Mouse (Mus musculus): ENCODE results near the gene Nfib. TPM values are rescaled to one million over a fixed set of nuclear protein-coding genes. Genes with fewer than 3 reads are reported as not detected.

The Nfib gene
- polyA plus RNA-seq, 1 experiment from 2014 or later, result 86.8 TPM

GRCm38 (mm10) chr4:82684088-82684715 lies 21.3 kb downstream of the Nfib start:
- Histone ChIP-seq H3K9ac (no peak overlapping the region), H3K9me3 (no peaks in the 10 kb centered on the region), H3K36me3 (no peaks in the 10 kb centered on the region), H3K4me3 (no peak overlapping the region), H3K27me3 (no peaks in the 10 kb centered on the region), H3K4me1 (no peaks in the 10 kb centered on the region), H3K27ac (no peak overlapping the region), H3K4me2 (replicated peaks) (no peak overlapping the region)
- 72% methylated on average over 12 of the region's 12 CpGs for WGBS
- ATAC-seq (ENCODE audit: insufficient number of reproducible peaks, insufficient read depth, low FRiP score, low TSS enrichment), result no peak

- Histone ChIP-seq H3K9ac (no peak overlapping the region), H3K27me3 (no peaks in the 10 kb centered on the region), H3K4me1 (no peaks in the 10 kb centered on the region), H3K4me2 (replicated peaks) (no peak overlapping the region), H3K27ac (no peak overlapping the region), H3K9me3 (no peaks in the 10 kb centered on the region), H3K36me3 (no peaks in the 10 kb centered on the region), H3K4me3 (no peak overlapping the region)
- WGBS, result 92% methylated on average over 6 of the region's 6 CpGs
- no peak for ATAC-seq (ENCODE audit: insufficient number of reproducible peaks, insufficient read depth, low FRiP score, low TSS enrichment)
Measured at GRCm38 (mm10) chr4:82683583-82683982, 22.0 kb downstream of the Nfib start.

GRCm38 (mm10) chr4:82676104-82676503 lies 29.4 kb downstream of the Nfib start:
- H3K9ac ChIP-seq, result no peak overlapping the region
- no peaks in the 10 kb centered on the region for H3K9me3 ChIP-seq

GRCm38 (mm10) chr4:82667271-82667872 lies 38.2 kb downstream of the Nfib start:
- Histone ChIP-seq H3K27me3 (no peaks in the 10 kb centered on the region), H3K4me2 (replicated peaks) (no peak overlapping the region), H3K4me3 (no peak overlapping the region), H3K27ac (no peak overlapping the region), H3K36me3 (no peaks in the 10 kb centered on the region), H3K4me1 (0 out of 2 replicates have a peak, but pooled peaks cover 4% of the 10 kb centered on the region), H3K9me3 (no peaks in the 10 kb centered on the region), H3K9ac (no peak overlapping the region)
- 83% methylated on average over 3 of the region's 3 CpGs for WGBS
- ATAC-seq (ENCODE audit: insufficient number of reproducible peaks, insufficient read depth, low FRiP score, low TSS enrichment), result no peak

More at GRCm38 (mm10) chr4:82676104-82676503, 29.4 kb downstream of the Nfib start:
- Histone ChIP-seq H3K4me3 (no peak overlapping the region), H3K4me2 (replicated peaks) (no peak overlapping the region), H3K27ac (no peak overlapping the region), H3K27me3 (no peaks in the 10 kb centered on the region), H3K36me3 (no peaks in the 10 kb centered on the region), H3K4me1 (no peaks in the 10 kb centered on the region)
- no peak for ATAC-seq (ENCODE audit: insufficient number of reproducible peaks, insufficient read depth, low FRiP score, low TSS enrichment)
- 79% methylated on average over 2 of the region's 2 CpGs for WGBS

- H3K9ac ChIP-seq, result no peak overlapping the region
- WGBS, result 85% methylated on average over 7 of the region's 7 CpGs
- no peaks in the 10 kb centered on the region for H3K36me3 ChIP-seq
- H3K4me3 ChIP-seq, result no peak overlapping the region
- H3K4me2 ChIP-seq (replicated peaks), result no peak overlapping the region
- H3K27me3 ChIP-seq, result no peaks in the 10 kb centered on the region
- no peak for ATAC-seq (ENCODE audit: insufficient number of reproducible peaks, insufficient read depth, low FRiP score, low TSS enrichment)
- H3K27ac ChIP-seq, result no peak overlapping the region
- no peaks in the 10 kb centered on the region for H3K9me3 ChIP-seq
- H3K4me1 ChIP-seq, result 0 out of 2 replicates have a peak, but pooled peaks cover 4% of the 10 kb centered on the region
Measured at GRCm38 (mm10) chr4:82664436-82664835, 41.1 kb downstream of the Nfib start.

GRCm38 (mm10) chr4:82663749-82664381 lies 41.7 kb downstream of the Nfib start:
- Histone ChIP-seq H3K4me2 (replicated peaks) (no peak overlapping the region), H3K27me3 (no peaks in the 10 kb centered on the region), H3K4me1 (0 out of 2 replicates have a peak, but pooled peaks cover 4% of the 10 kb centered on the region), H3K4me3 (no peak overlapping the region), H3K36me3 (no peaks in the 10 kb centered on the region), H3K9me3 (no peaks in the 10 kb centered on the region), H3K9ac (no peak overlapping the region), H3K27ac (no peak overlapping the region)
- ATAC-seq (ENCODE audit: insufficient number of reproducible peaks, insufficient read depth, low FRiP score, low TSS enrichment), result no peak
- WGBS, result 83% methylated on average over 6 of the region's 6 CpGs

GRCm38 (mm10) chr4:82662626-82663025 lies 42.9 kb downstream of the Nfib start:
- no peaks in the 10 kb centered on the region for H3K27me3 ChIP-seq
- no peak overlapping the region for H3K4me2 ChIP-seq (replicated peaks)
- 0 out of 2 replicates have a peak, but pooled peaks cover 4% of the 10 kb centered on the region for H3K4me1 ChIP-seq
- H3K9me3 ChIP-seq, result no peaks in the 10 kb centered on the region
- H3K27ac ChIP-seq, result no peak overlapping the region
- no peak overlapping the region for H3K9ac ChIP-seq
- H3K4me3 ChIP-seq, result no peak overlapping the region
- 85% methylated on average over 3 of the region's 3 CpGs for WGBS
- no peak for ATAC-seq (ENCODE audit: insufficient number of reproducible peaks, insufficient read depth, low FRiP score, low TSS enrichment)
- no peaks in the 10 kb centered on the region for H3K36me3 ChIP-seq

- 0 out of 2 replicates have a peak, but pooled peaks cover 4% of the 10 kb centered on the region for H3K4me1 ChIP-seq
- no peaks in the 10 kb centered on the region for H3K27me3 ChIP-seq
- WGBS, result 59% methylated on average over 9 of the region's 9 CpGs
- no peak overlapping the region for H3K27ac ChIP-seq
- H3K4me3 ChIP-seq, result no peak overlapping the region
- H3K9ac ChIP-seq, result no peak overlapping the region
- no peak for ATAC-seq (ENCODE audit: insufficient number of reproducible peaks, insufficient read depth, low FRiP score, low TSS enrichment)
- no peaks in the 10 kb centered on the region for H3K9me3 ChIP-seq
- H3K36me3 ChIP-seq, result no peaks in the 10 kb centered on the region
- H3K4me2 ChIP-seq (replicated peaks), result no peak overlapping the region
Measured at GRCm38 (mm10) chr4:82662222-82662621, 43.3 kb downstream of the Nfib start.

- WGBS, result 89% methylated on average over 7 of the region's 7 CpGs
- H3K27me3 ChIP-seq, result no peaks in the 10 kb centered on the region
- no peak overlapping the region for H3K4me2 ChIP-seq (replicated peaks)
- no peaks in the 10 kb centered on the region for H3K36me3 ChIP-seq
- H3K27ac ChIP-seq, result no peak overlapping the region
- no peak for ATAC-seq (ENCODE audit: insufficient number of reproducible peaks, insufficient read depth, low FRiP score, low TSS enrichment)
- 0 out of 2 replicates have a peak, but pooled peaks cover 4% of the 10 kb centered on the region for H3K4me1 ChIP-seq
- H3K4me3 ChIP-seq, result no peak overlapping the region
- H3K9me3 ChIP-seq, result no peaks in the 10 kb centered on the region
- no peak overlapping the region for H3K9ac ChIP-seq
Measured at GRCm38 (mm10) chr4:82661215-82661614, 44.3 kb downstream of the Nfib start.

- no peak overlapping the region for H3K4me2 ChIP-seq (replicated peaks)
- H3K36me3 ChIP-seq, result no peaks in the 10 kb centered on the region
- 72% methylated on average over 5 of the region's 5 CpGs for WGBS
- H3K4me3 ChIP-seq, result no peak overlapping the region
- H3K27ac ChIP-seq, result no peak overlapping the region
- H3K27me3 ChIP-seq, result no peaks in the 10 kb centered on the region
- ATAC-seq (ENCODE audit: insufficient number of reproducible peaks, insufficient read depth, low FRiP score, low TSS enrichment), result no peak
- H3K4me1 ChIP-seq, result no peaks in the 10 kb centered on the region
- H3K9me3 ChIP-seq, result no peaks in the 10 kb centered on the region
- no peak overlapping the region for H3K9ac ChIP-seq
Measured at GRCm38 (mm10) chr4:82645679-82646078, 59.9 kb downstream of the Nfib start.

GRCm38 (mm10) chr4:82644797-82645196 lies 60.8 kb downstream of the Nfib start:
- Histone ChIP-seq H3K4me1 (no peaks in the 10 kb centered on the region), H3K4me3 (no peak overlapping the region), H3K36me3 (no peaks in the 10 kb centered on the region), H3K27me3 (no peaks in the 10 kb centered on the region), H3K9me3 (no peaks in the 10 kb centered on the region), H3K4me2 (replicated peaks) (no peak overlapping the region), H3K9ac (no peak overlapping the region), H3K27ac (no peak overlapping the region)
- 68% methylated on average over 9 of the region's 9 CpGs for WGBS
- 0 out of 2 replicates have a peak, but pooled peaks have one; percentile 47 for ATAC-seq (ENCODE audit: insufficient number of reproducible peaks, insufficient read depth, low FRiP score, low TSS enrichment)

GRCm38 (mm10) chr4:82643734-82644085 lies 61.8 kb downstream of the Nfib start:
- no peaks in the 10 kb centered on the region for H3K36me3 ChIP-seq
- 87% methylated on average over 5 of the region's 5 CpGs for WGBS
- H3K9me3 ChIP-seq, result no peaks in the 10 kb centered on the region
- H3K27me3 ChIP-seq, result no peaks in the 10 kb centered on the region
- no peak for ATAC-seq (ENCODE audit: insufficient number of reproducible peaks, insufficient read depth, low FRiP score, low TSS enrichment)
- no peak overlapping the region for H3K4me3 ChIP-seq
- no peaks in the 10 kb centered on the region for H3K4me1 ChIP-seq
- H3K4me2 ChIP-seq (replicated peaks), result no peak overlapping the region
- no peak overlapping the region for H3K9ac ChIP-seq
- H3K27ac ChIP-seq, result no peak overlapping the region

Measured in embryonic facial prominence, embryonic 12.5 days (tissue).